8 mouse cellular contexts compared by ENCODE assay signal in the genomic region with DNA sequence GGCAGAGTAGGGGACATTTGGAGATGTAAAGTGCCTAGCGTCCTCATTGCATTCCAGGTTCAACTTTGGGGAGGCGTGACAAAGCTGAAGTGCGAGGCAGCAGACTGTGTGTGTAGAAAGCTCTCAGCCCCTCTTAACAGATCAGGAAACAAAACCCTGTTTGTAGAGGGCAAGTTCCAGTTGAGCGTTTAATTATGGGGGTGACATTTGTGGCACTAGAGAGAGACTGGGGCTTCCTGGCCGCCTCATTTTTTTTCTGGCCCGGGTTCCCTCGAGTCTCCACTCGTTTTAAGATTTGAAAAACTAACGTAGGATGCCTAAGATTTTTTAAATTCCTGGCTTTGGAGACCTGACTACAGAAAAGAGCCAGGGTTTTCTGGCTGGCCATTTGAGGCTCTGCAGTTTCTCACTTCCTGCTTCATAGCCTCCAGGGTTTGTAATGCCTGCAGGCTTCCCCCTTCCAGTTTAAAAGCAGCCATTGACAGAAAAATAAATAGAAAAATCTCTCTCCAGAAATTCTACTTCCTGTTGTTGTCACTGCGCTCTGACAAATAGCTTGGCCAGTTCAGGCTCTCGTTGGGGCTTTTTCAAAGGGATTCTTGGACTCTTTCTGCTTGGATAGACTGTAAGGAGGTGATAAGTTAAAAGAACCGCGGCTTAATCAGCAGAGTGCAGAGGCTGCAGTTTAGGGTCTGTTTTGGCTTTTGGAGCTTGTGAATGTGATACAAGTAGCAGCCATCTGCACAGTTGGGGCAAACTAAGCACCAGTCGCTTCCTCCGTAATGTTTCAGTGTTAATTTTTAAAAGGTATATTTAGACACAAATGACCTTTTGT. TPM values are rescaled to one million over a fixed set of nuclear protein-coding genes. Genes with fewer than 3 reads are reported as not detected.
DNase-seq lines count a peak whose midpoint lies in the region; ATAC-seq and TF ChIP-seq lines count a peak whose summit lies in the region.

No protein-coding gene starts in this region.

- no peaks in the 10 kb centered on the region for H3K79me2 ChIP-seq in CH12.LX (replicated peaks; ENCODE audit: control insufficient read depth, extremely low read depth, insufficient read depth, poor library complexity, severe bottlenecking)

- dilution Hi-C loops in CH12.LX (cut with MboI; ENCODE audit: extremely low pct_ligation_motif_present, extremely low pct_unique_long_range_greater_than_20kb, low sequenced_read_pairs), result no loop called here

- TF ChIP-seq CTCF in CH12.LX (conservative IDR thresholded peaks at IDR 0.05 in 1 of 2, IDR thresholded peaks at IDR 0.05 in 1 of 2; ENCODE audit: low read depth in 2 of 2, low read length in 2 of 2), result no peak

- no peak for DNase-seq in CH12.LX (ENCODE audit: extremely low read depth)
- DNase-seq in c-Kit-positive CD71-positive TER-119-positive erythroid progenitor cells, embryonic 14.5 days (ENCODE audit: low spot score), result peak; percentile 77
- peak; percentile 51 to 67 for DNase-seq in heart, adult 9 months (ENCODE audit: low spot score in 2 of 2)
- peak; percentile 35 for DNase-seq in lung, postnatal 36 days
- no peak for DNase-seq in layer of hippocampus, postnatal 36 days
- no peak for DNase-seq in right cerebral cortex, adult 2 months (ENCODE audit: low spot score in 2 of 2)
- no peak for DNase-seq in urinary bladder, postnatal 36 days (ENCODE audit: low spot score in 2 of 2)

- no peak for TF ChIP-seq EP300 in CH12.LX (IDR thresholded peaks at IDR 0.05; ENCODE audit: low read length)

- no peak overlapping the region for H3K4me3 ChIP-seq in CH12.LX (replicated peaks in 1 of 3; ENCODE audit: low read depth in 2 of 3, low read length in 2 of 3, poor library complexity in 1 of 3)
- no peak overlapping the region for H3K4me3 ChIP-seq in kidney, embryonic 14.5 days (ENCODE audit: low read length)

- no peak overlapping the region for H3K27ac ChIP-seq in CH12.LX (ENCODE audit: insufficient read depth, low read depth)
- H3K27ac ChIP-seq in kidney, embryonic 14.5 days (ENCODE audit: low read depth, low read length), result peak overlapping the region; percentile 76

- no peaks in the 10 kb centered on the region for H3K36me3 ChIP-seq in CH12.LX (replicated peaks in 1 of 2; ENCODE audit: control insufficient read depth in 1 of 2, insufficient read depth in 1 of 2, low read length in 1 of 2)
- no peaks in the 10 kb centered on the region for H3K36me3 ChIP-seq in kidney, embryonic 14.5 days (ENCODE audit: control insufficient read depth, insufficient read depth, low read length)

- no peak for ATAC-seq in kidney, embryonic 14.5 days (ENCODE audit: low FRiP score, low TSS enrichment)

- H3K9me3 ChIP-seq in CH12.LX (replicated peaks; ENCODE audit: low read length), result no peaks in the 10 kb centered on the region
- H3K9me3 ChIP-seq in kidney, embryonic 14.5 days (ENCODE audit: control insufficient read depth, low read length), result no peaks in the 10 kb centered on the region

- WGBS in kidney, embryonic 14.5 days, result 9% methylated on average over 15 of the region's 15 CpGs

- no peak for TF ChIP-seq RAD21 in CH12.LX (IDR thresholded peaks at IDR 0.05; ENCODE audit: low read depth, low read length)

- H3K27me3 ChIP-seq in CH12.LX (replicated peaks), result peaks cover 44% of the 10 kb centered on the region
- H3K27me3 ChIP-seq in kidney, embryonic 14.5 days (ENCODE audit: control insufficient read depth, insufficient read depth, low read length), result no peaks in the 10 kb centered on the region

- no peaks in the 10 kb centered on the region for H3K4me1 ChIP-seq in CH12.LX (ENCODE audit: control insufficient read depth in 1 of 2, insufficient read depth in 2 of 2)
- peaks cover 53% of the 10 kb centered on the region for H3K4me1 ChIP-seq in kidney, embryonic 14.5 days (ENCODE audit: control insufficient read depth, insufficient read depth, low read length)

- H3K9ac ChIP-seq in CH12.LX (ENCODE audit: insufficient read depth, low read depth), result no peak overlapping the region
- peak overlapping the region; percentile 18; the same call in 1 of the 2 replicates for H3K9ac ChIP-seq in kidney, embryonic 14.5 days (ENCODE audit: low read depth, low read length)

- H3K4me2 ChIP-seq in CH12.LX (ENCODE audit: insufficient read depth, low read depth, poor library complexity, severe bottlenecking), result no peak overlapping the region
- H3K4me2 ChIP-seq in kidney, embryonic 14.5 days (replicated peaks; ENCODE audit: low read depth, low read length), result peak overlapping the region; percentile 24

- no peak for TF ChIP-seq POLR2A in CH12.LX (IDR thresholded peaks at IDR 0.05; ENCODE audit: low read depth, low read length)

- in situ Hi-C loops in CH12.LX (cut with MboI; ENCODE audit: low pct_ligation_motif_present, low pct_unique_long_range_greater_than_20kb, low sequenced_read_pairs), result no loop called here

TF ChIP-seq in CH12.LX, 34 proteins besides CTCF, POLR2A, EP300 and RAD21:
- TF ChIP-seq POLR2AphosphoS2 (IDR thresholded peaks at IDR 0.05; ENCODE audit: low read depth, low read length) (no peak), ZNF384 (IDR thresholded peaks at IDR 0.05; ENCODE audit: low read depth, low read length) (no peak), MAFK (IDR thresholded peaks at IDR 0.05; ENCODE audit: insufficient replicate concordance, low read length) (no peak), IRF4 (IDR thresholded peaks at IDR 0.05; ENCODE audit: low read depth, low read length) (0 out of 2 replicates have a peak, but pooled peaks have one; percentile 8), ELF1 (IDR thresholded peaks at IDR 0.05; ENCODE audit: low read depth, low read length) (0 out of 2 replicates have a peak, but pooled peaks have one; percentile 23)

RNA-seq across cellular contexts. Expression of gene Igf1r, which starts 20.8 kb away (rescaled TPM):
- 0.80 and 1.6 TPM in 2 replicates for total RNA-seq in CH12.LX (2012; rRNA removed)
- 0.19 and 0.47 TPM in 2 replicates for total RNA-seq in CH12.LX (2014; rRNA removed)
- polyA plus RNA-seq in CH12.LX (2012; ENCODE audit: insufficient read length, low read depth), result 0.29 and 0.63 TPM in 2 replicates
- 29.7 and 31.6 TPM in 2 replicates for polyA plus RNA-seq in kidney, embryonic 14.5 days (2014; fragmentation: Nextera tagmentation; extraction: Ambion mirVana)
- 10 to 100 TPM; 37.4 to 41.9 TPM for total RNA-seq in layer of hippocampus, postnatal 36 days (2021)

Comparison
In these comparisons a context has a peak if more than half of its experiments do, and no peak if none do; other contexts are left out.
1. DNase-seq: peak in c-Kit-positive CD71-positive TER-119-positive erythroid progenitor cells, embryonic 14.5 days (single experiment), heart, adult 9 months (2 of 2) and lung, postnatal 36 days (single experiment); none in CH12.LX (single experiment), layer of hippocampus, postnatal 36 days (0 of 2), right cerebral cortex, adult 2 months (0 of 2) and urinary bladder, postnatal 36 days (0 of 2).
2. RNA of gene Igf1r, which starts 20.8 kb away (total RNA-seq): 37.4 to 41.9 TPM in layer of hippocampus, postnatal 36 days; 0.19 to 1.6 TPM in CH12.LX; every median in the first group is over 10 times any median in the second.